Mouse (Mus musculus): ENCODE measurements around the gene E4f1. TPM values are rescaled to one million over a fixed set of nuclear protein-coding genes. Genes with fewer than 3 reads are reported as not detected.

E4f1 gene
- polyA plus RNA-seq, 1 experiment from 2014 or later, result 35.4 TPM

Other genes starting within 250 kb of the E4f1 start
- 11.5 and 12.4 TPM in 2 replicates for gene Tedc2, start 249.5 kb downstream of the E4f1 start, polyA plus RNA-seq (2015; fragmentation: Nextera tagmentation; extraction: Ambion mirVana)
- 71.7 and 77.0 TPM in 2 replicates for gene Ccnf, start 218.8 kb downstream of the E4f1 start, polyA plus RNA-seq (2015; fragmentation: Nextera tagmentation; extraction: Ambion mirVana)
- 0.21 and 0.35 TPM in 2 replicates for gene Abca17, start 119.2 kb downstream of the E4f1 start, polyA plus RNA-seq (2015; fragmentation: Nextera tagmentation; extraction: Ambion mirVana)
- 18.2 and 23.1 TPM in 2 replicates for gene Abca3, start 118.4 kb downstream of the E4f1 start, polyA plus RNA-seq (2015; fragmentation: Nextera tagmentation; extraction: Ambion mirVana)
- 258 and 262 TPM in 2 replicates for gene Rnps1, start 55.7 kb downstream of the E4f1 start, polyA plus RNA-seq (2015; fragmentation: Nextera tagmentation; extraction: Ambion mirVana)
- gene Eci1, start 43.7 kb downstream of the E4f1 start, polyA plus RNA-seq (2015; fragmentation: Nextera tagmentation; extraction: Ambion mirVana), result 90.4 and 90.6 TPM in 2 replicates
- 1.9 and 2.0 TPM in 2 replicates for gene Dnase1l2, start 27.2 kb downstream of the E4f1 start, polyA plus RNA-seq (2015; fragmentation: Nextera tagmentation; extraction: Ambion mirVana)
- 56.2 and 57.4 TPM in 2 replicates for gene Pgp, start 79 bp upstream of the E4f1 start, polyA plus RNA-seq (2015; fragmentation: Nextera tagmentation; extraction: Ambion mirVana)
- gene Bricd5, start 3.6 kb upstream of the E4f1 start, polyA plus RNA-seq (2015; fragmentation: Nextera tagmentation; extraction: Ambion mirVana), result not detected in 2 replicates
- gene Mlst8, start 8.8 kb upstream of the E4f1 start, polyA plus RNA-seq (2015; fragmentation: Nextera tagmentation; extraction: Ambion mirVana), result 31.6 and 34.5 TPM in 2 replicates
- gene Caskin1, start 18.3 kb upstream of the E4f1 start, polyA plus RNA-seq (2015; fragmentation: Nextera tagmentation; extraction: Ambion mirVana), result 0.97 and 1.0 TPM in 2 replicates
- 96.7 and 106 TPM in 2 replicates for gene Traf7, start 57.6 kb upstream of the E4f1 start, polyA plus RNA-seq (2015; fragmentation: Nextera tagmentation; extraction: Ambion mirVana)
- 2.3 and 3.3 TPM in 2 replicates for gene Rab26, start 63.9 kb upstream of the E4f1 start, polyA plus RNA-seq (2015; fragmentation: Nextera tagmentation; extraction: Ambion mirVana)
- 24.7 and 30.2 TPM in 2 replicates for gene Pkd1, start 79.5 kb upstream of the E4f1 start, polyA plus RNA-seq (2015; fragmentation: Nextera tagmentation; extraction: Ambion mirVana)
- 48.2 and 53.5 TPM in 2 replicates for gene Tsc2, start 162.3 kb upstream of the E4f1 start, polyA plus RNA-seq (2015; fragmentation: Nextera tagmentation; extraction: Ambion mirVana)
- 17.2 and 19.6 TPM in 2 replicates for gene Nthl1, start 162.4 kb upstream of the E4f1 start, polyA plus RNA-seq (2015; fragmentation: Nextera tagmentation; extraction: Ambion mirVana)
- gene Slc9a3r2, start 180.0 kb upstream of the E4f1 start, polyA plus RNA-seq (2015; fragmentation: Nextera tagmentation; extraction: Ambion mirVana), result 87.3 and 92.4 TPM in 2 replicates
- 2.1 and 2.3 TPM in 2 replicates for gene Npw, start 188.1 kb upstream of the E4f1 start, polyA plus RNA-seq (2015; fragmentation: Nextera tagmentation; extraction: Ambion mirVana)
- 21.2 and 22.2 TPM in 2 replicates for gene Zfp598, start 199.4 kb upstream of the E4f1 start, polyA plus RNA-seq (2015; fragmentation: Nextera tagmentation; extraction: Ambion mirVana)
- 1.0 and 2.0 TPM in 2 replicates for gene Syngr3, start 219.6 kb upstream of the E4f1 start, polyA plus RNA-seq (2015; fragmentation: Nextera tagmentation; extraction: Ambion mirVana)
- 47.3 and 47.4 TPM in 2 replicates for gene Gfer, start 225.8 kb upstream of the E4f1 start, polyA plus RNA-seq (2015; fragmentation: Nextera tagmentation; extraction: Ambion mirVana)
- 3.5 and 5.1 TPM in 2 replicates for gene Noxo1, start 225.9 kb upstream of the E4f1 start, polyA plus RNA-seq (2015; fragmentation: Nextera tagmentation; extraction: Ambion mirVana)
- 81.2 and 85.2 TPM in 2 replicates for gene Tbl3, start 237.3 kb upstream of the E4f1 start, polyA plus RNA-seq (2015; fragmentation: Nextera tagmentation; extraction: Ambion mirVana)
- gene Rnf151, start 247.8 kb upstream of the E4f1 start, polyA plus RNA-seq (2015; fragmentation: Nextera tagmentation; extraction: Ambion mirVana), result 0.18 and 0.21 TPM in 2 replicates
- 1,576 and 1,662 TPM in 2 replicates for gene Rps2, start 247.8 kb upstream of the E4f1 start, polyA plus RNA-seq (2015; fragmentation: Nextera tagmentation; extraction: Ambion mirVana)

All from lung, embryonic 15.5 days (tissue).